Mouse (Mus musculus): ENCODE measurements around the gene Actn4.

- TF ChIP-seq POLR2A (IDR thresholded peaks at IDR 0.05; ENCODE audit: control insufficient read depth, extremely low read depth, insufficient read depth, low read length, poor library complexity): no peak
- no peak for TF ChIP-seq CTCF (IDR thresholded peaks at IDR 0.05; ENCODE audit: borderline replicate concordance, control insufficient read depth, extremely low read depth, insufficient read depth, low read length, poor library complexity)
These were observed 9.7 kb upstream of the Actn4 start for GRCm38 (mm10) chr7:28971770-28972269.
